Mouse (Mus musculus) hindbrain, embryonic 10.5 days (tissue): Measurements from ENCODE around the gene Nop2. TPM values are rescaled to one million over a fixed set of nuclear protein-coding genes. Genes with fewer than 3 reads are reported as not detected.

Source experiments
- DNase-seq: peaks from one replicate; pipeline ENCODE4 v3.0.0-alpha.2; 2017; ENCODE audit warnings: low spot score
- H3K27ac ChIP-seq: fragments of 300-500 bp; sonication (generic); 2 replicates; pipeline ENCODE4 v1.5.1; 2016; ENCODE audit warnings: mild to moderate bottlenecking, moderate library complexity
- H3K27me3 ChIP-seq: fragments of 300-500 bp; sonication (generic); 2 replicates; pipeline ENCODE4 v1.6.1; 2016; ENCODE audit warnings: mild to moderate bottlenecking; ENCODE audit not compliant: poor library complexity, insufficient read depth, severe bottlenecking
- H3K36me3 ChIP-seq: fragments of 300-500 bp; sonication (generic); 2 replicates; pipeline ENCODE4 v1.6.1; 2016; ENCODE audit warnings: mild to moderate bottlenecking, moderate library complexity
- H3K4me1 ChIP-seq: fragments of 300-500 bp; sonication (generic); replicated peaks from 2 replicates; pipeline ENCODE4 v1.6.1; 2016; ENCODE audit warnings: mild to moderate bottlenecking
- H3K4me3 ChIP-seq: fragments of 300-500 bp; sonication (generic); 2 replicates; pipeline ENCODE4 v1.5.1; 2016; ENCODE audit warnings: mild to moderate bottlenecking, moderate library complexity
- H3K9me3 ChIP-seq: fragments of 300-500 bp; sonication (generic); 2 replicates; pipeline ENCODE4 v1.6.1; 2016; ENCODE audit warnings: mild to moderate bottlenecking, moderate library complexity
- WGBS: fragments of 180-500 bp; shearing (Covaris S2); methylation state at CpG from one replicate; pipeline ENCODE4 v1.1.7; 2016; 5-methylcytosine and 5-hydroxymethylcytosine counted together
- polyA plus RNA-seq: library from polyadenylated mRNA; unstranded; fragments of >200 nt; fragmentation: Nextera tagmentation; extraction: Ambion mirVana; gene quantifications from 2 replicates; pipeline ENCODE4 v1.2.1, GENCODE M21; 2016

Gene Nop2
- polyA plus RNA-seq = 67.6 and 83.8 TPM in 2 replicates

GRCm38 (mm10) chr6:125131302-125132156 is at the start of gene Nop2:
TSS of gene Nop2 (plus strand) at chr6:125131909.
- Histone ChIP-seq H3K4me3 (peak within 1 kb of the TSS; percentile 78), H3K36me3 (peaks cover 78% of the 10 kb centered on the region), H3K4me1 (peaks cover 22% of the 10 kb centered on the region), H3K9me3 (no peaks in the 10 kb centered on the region), H3K27me3 (no peaks in the 10 kb centered on the region), H3K27ac (peak within 1 kb of the TSS; percentile 90)
- WGBS = under 1% methylated on average over 66 of the region's 66 CpGs
- DNase-seq = peak; percentile 96

DNA sequence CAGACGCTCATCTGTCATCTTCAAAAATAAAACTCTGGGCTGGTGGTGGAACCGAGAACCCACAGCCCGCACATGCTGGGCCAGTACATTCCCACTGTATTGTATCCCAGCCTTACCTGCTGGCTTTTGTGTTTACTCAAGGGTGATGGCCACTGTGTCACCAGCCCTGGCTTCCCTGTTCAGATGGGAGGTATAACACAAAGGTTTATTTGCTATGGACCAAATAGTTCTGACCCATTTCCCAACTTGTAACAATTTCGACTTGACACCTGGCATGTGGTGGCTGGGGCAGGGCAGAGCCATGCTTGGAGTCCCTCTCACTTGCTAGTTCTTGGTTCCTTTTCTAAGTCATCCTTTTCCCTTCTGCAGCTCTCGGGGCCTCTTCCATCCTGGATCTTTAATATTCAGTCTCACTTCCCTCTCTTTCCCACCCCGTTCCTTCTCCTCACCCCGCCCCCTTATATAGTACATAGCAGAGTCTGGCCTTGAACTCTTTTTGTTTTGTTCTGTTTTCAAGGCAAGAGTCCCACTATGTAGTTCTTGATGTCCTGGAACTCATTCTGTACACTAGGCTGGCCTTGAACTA is 48.8 kb upstream of the Nop2 start:
- no peak for DNase-seq
- no peaks in the 10 kb centered on the region for H3K36me3 ChIP-seq
- H3K27ac ChIP-seq = no peak overlapping the region
- no peaks in the 10 kb centered on the region for H3K9me3 ChIP-seq
- peaks cover 24% of the 10 kb centered on the region for H3K4me1 ChIP-seq
- H3K4me3 ChIP-seq = no peak overlapping the region
- 88% methylated on average over 7 of the region's 7 CpGs for WGBS
- H3K27me3 ChIP-seq = peaks cover 26% of the 10 kb centered on the region

GRCm38 (mm10) chr6:125084424-125084823 is 47.3 kb upstream of the Nop2 start:
- H3K4me1 ChIP-seq = peaks cover 40% of the 10 kb centered on the region
- H3K27me3 ChIP-seq = peaks cover 22% of the 10 kb centered on the region
- no peaks in the 10 kb centered on the region for H3K36me3 ChIP-seq
- peak; percentile 67 for DNase-seq
- WGBS = 6% methylated on average over 4 of the region's 4 CpGs
- H3K4me3 ChIP-seq = no peak overlapping the region
- H3K27ac ChIP-seq = peak overlapping the region; percentile 73; the same call in 1 of the 2 replicates
- no peaks in the 10 kb centered on the region for H3K9me3 ChIP-seq

- Histone ChIP-seq H3K36me3 (no peaks in the 10 kb centered on the region), H3K9me3 (no peaks in the 10 kb centered on the region), H3K4me3 (no peak overlapping the region), H3K27me3 (no peaks in the 10 kb centered on the region; the same call in 1 of the 2 replicates), H3K4me1 (peaks cover 48% of the 10 kb centered on the region), H3K27ac (peak overlapping the region; percentile 95)
- WGBS = 72% methylated on average over 3 of the region's 3 CpGs
- no peak for DNase-seq
These were observed 43.8 kb upstream of the Nop2 start for GRCm38 (mm10) chr6:125087937-125088336.

DNA sequence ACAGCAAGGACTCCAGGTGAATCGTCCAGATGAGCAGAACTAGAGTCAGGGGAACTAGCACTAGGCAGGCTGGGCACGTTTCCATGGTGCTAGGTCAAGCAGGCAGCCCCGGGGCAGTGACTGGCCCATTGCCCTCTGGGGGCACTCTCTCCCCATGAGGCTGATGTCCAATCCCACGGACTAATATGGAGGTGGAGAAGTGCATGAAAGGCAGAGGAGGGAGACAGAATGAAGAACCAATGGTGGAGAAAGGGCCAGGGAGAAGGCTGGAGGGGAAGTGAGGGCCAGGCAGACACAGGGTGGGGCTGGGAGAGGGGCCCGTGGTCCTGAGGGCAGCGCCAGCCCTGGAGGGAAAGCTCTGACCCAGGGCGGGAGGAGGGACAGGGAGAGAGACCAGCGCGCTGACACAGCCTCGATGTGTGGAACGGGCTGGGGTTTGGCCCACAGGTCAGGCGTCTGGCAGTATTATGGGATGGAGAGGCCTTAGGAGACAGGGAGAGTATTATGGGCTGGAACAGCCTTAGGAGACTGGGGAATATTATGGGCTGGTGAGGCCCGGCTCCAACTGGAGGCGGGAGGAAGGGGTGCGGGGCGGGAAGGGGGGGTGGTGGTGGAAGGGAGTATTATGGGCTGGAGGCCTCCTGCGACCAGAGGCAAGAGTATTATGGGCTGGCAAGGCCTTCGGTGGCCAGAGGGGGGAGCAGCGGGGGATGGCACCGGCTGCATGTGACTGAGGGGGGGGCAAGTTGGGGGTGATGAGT is 43.0 kb upstream of the Nop2 start:
- 1% methylated on average over 20 of the region's 20 CpGs for WGBS
- no peaks in the 10 kb centered on the region for H3K36me3 ChIP-seq
- H3K27ac ChIP-seq = peak overlapping the region; percentile 95
- H3K9me3 ChIP-seq = no peaks in the 10 kb centered on the region
- peak overlapping the region; percentile 48 for H3K4me3 ChIP-seq
- H3K27me3 ChIP-seq = no peaks in the 10 kb centered on the region
- peak; percentile 93 for DNase-seq
- H3K4me1 ChIP-seq = peaks cover 42% of the 10 kb centered on the region

DNA sequence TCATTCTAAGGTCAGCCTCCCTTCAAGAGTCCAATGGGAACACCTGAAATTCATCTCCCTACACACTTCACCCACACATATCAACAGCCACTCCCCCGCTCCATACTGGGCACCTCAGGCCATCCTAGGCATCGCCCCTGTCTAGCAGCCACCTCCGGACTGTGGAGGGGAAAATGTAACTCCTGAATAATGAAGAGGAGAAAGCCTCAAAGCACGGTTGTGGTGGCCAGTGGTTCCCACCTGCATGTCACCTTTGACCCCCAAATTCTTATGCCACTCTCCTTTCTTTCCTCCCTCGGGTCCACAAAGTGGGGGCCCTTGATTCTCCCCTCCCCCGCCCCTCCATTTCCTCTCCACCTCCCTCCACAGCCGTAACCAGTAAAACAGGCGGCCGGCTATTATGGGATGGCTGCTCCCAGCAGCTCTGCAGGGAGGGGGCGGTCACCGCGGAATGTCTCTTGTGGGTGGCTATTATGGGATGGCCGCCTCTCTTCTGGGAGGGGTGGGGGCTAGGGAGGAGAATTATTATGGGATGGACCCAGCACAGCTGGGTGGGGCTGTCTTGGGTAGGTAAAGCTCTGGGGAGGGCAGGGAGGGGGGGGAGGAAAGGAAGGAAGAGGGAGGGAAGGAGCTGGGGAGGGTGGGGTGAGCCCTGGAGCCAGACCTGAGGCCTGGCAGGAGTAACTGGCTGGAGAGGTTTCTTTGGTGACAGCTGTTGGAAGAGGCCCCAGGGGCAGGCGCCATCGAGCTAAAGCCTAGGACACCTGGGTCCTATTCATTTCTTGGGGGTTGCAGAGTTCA is 42.0 kb upstream of the Nop2 start:
- peak; percentile 73 for DNase-seq
- H3K9me3 ChIP-seq = no peaks in the 10 kb centered on the region
- H3K4me1 ChIP-seq = peaks cover 34% of the 10 kb centered on the region
- peak overlapping the region; percentile 95 for H3K27ac ChIP-seq
- H3K4me3 ChIP-seq = peak overlapping the region; percentile 48
- 4% methylated on average over 15 of the region's 15 CpGs for WGBS
- no peaks in the 10 kb centered on the region for H3K27me3 ChIP-seq
- H3K36me3 ChIP-seq = no peaks in the 10 kb centered on the region

DNA sequence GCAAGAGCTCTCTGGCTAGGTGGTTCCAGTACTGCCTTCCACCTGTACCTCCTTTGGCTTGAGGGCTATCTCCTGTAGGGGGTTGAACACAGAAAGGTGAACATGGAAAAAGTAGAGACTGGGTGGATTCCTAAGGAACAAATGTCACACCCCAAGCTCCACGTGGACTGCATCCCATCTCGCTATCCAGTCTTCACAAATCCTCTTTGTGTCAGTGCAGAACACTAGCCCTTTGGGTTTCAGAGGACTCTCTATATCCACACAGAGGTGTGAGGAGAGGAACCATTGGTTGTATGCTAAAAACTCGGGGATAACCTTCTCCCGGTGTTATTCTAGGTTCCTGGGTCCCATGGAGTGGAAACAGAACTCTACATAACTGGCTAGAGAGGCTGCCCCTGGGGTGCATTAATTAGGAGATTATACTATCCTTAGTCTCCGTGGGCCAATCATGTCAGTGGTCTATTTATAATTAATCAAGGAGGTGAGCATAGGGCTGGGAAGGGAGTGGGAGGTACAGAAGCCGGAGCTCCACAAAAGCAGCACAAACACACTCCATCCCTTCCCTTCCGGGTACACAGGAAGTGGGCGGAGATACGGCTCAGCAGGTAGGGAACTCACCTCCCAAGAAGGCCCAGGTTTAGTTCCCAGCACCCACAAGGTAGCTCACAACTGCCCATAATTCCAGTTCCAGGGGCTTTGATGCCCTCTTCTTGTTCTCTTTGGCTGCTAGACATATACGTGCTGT is 41.2 kb upstream of the Nop2 start:
- WGBS = 61% methylated on average over 10 of the region's 10 CpGs

DNA sequence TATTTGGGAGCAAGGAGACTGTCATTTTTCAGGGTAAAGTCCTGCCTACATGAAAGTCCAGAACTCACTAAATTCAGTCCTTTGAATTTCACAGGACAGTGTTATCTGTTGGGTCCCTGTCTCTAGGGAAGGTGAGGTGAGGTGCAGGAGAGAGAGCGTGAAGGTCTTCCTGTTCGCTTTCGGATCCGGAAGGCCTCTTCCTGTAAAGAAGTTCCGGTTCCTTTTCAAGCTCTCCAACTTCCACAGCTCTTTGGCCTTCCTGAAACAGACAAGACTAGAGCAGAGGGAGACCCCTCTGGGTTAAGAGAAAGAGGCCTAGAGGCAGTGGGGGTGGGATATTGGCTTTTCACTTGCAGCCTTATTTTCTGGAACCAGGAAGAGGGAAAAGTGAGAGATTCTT is 39.3 kb upstream of the Nop2 start:
- Histone ChIP-seq H3K27ac (peak overlapping the region; percentile 40; the same call in 1 of the 2 replicates), H3K4me1 (peaks cover 57% of the 10 kb centered on the region), H3K36me3 (peaks cover 3% of the 10 kb centered on the region; the same call in 1 of the 2 replicates), H3K9me3 (no peaks in the 10 kb centered on the region), H3K4me3 (no peak overlapping the region), H3K27me3 (no peaks in the 10 kb centered on the region)
- no peak for DNase-seq
- 91% methylated on average over 5 of the region's 5 CpGs for whole genome bisulfite sequencing

More for the DNA sequence above, 41.2 kb upstream of the Nop2 start:
- H3K27ac ChIP-seq = peak overlapping the region; percentile 95
- peak overlapping the region; percentile 48 for H3K4me3 ChIP-seq
- H3K27me3 ChIP-seq = no peaks in the 10 kb centered on the region
- H3K4me1 ChIP-seq = peaks cover 39% of the 10 kb centered on the region
- H3K9me3 ChIP-seq = no peaks in the 10 kb centered on the region
- no peak for DNase-seq
- H3K36me3 ChIP-seq = no peaks in the 10 kb centered on the region

- peaks cover 62% of the 10 kb centered on the region for H3K4me1 ChIP-seq
- H3K27ac ChIP-seq = peak overlapping the region; percentile 75
- WGBS = 75% methylated on average over 3 of the region's 3 CpGs
These were observed 36.9 kb upstream of the Nop2 start for GRCm38 (mm10) chr6:125094843-125095242.

DNA sequence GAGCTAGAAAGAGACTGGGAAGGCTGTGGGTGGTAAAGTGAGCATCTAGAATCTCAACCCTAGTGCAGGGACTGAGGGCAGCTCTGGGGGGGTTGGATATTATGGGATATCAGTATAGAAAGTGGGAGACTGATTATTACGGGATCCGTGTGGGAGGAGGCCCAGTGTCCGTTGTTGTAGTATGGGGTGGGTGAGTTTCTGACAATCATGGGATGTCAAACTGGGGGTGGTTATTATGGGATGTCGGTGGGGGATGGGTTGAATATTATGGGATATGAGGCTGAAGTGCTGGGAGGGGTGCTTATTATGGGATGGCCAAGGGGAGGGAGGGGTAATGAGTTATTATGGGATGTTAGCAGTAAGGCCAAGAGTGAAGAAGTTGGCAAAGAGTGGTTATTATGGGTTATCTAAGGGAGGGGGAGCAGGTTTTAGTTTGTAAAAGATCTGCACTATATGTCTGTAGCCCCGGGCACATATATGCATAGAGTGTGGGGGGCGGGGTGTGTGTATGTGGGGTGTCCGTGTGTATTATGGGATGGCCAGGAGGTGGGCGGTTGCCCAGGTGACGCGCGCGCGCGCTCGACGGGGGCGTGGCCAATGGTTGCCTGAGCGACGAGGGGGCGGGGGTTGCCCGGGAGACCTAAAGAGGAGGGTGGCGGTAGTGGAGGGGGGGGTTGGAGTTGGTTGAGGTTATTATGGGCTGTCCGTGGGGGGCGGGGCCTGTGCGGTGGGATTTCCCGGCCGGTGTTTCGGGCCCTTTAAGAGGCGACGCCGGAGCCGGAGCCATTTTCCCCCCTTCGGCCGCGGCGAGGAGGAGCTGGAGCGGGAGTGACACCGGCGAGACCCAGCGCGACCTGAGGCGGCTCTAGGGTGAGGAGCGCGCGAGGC is 36.1 kb upstream of the Nop2 start, which contains the start of gene Chd4:
Chd4 (plus strand) TSS at position 591 of the 888 bp plus-strand sequence.
- H3K4me3 ChIP-seq = peak within 1 kb of the TSS; percentile 100
- H3K4me1 ChIP-seq = peaks cover 62% of the 10 kb centered on the region
- peak within 1 kb of the TSS; percentile 98 for H3K27ac ChIP-seq
- peaks cover 34% of the 10 kb centered on the region for H3K36me3 ChIP-seq
- H3K27me3 ChIP-seq = no peaks in the 10 kb centered on the region
- no peaks in the 10 kb centered on the region for H3K9me3 ChIP-seq
- 3% methylated on average over 45 of the region's 45 CpGs for WGBS
- DNase-seq = peak; percentile 94

More at GRCm38 (mm10) chr6:125094843-125095242, 36.9 kb upstream of the Nop2 start:
- H3K9me3 ChIP-seq = no peaks in the 10 kb centered on the region
- no peaks in the 10 kb centered on the region for H3K27me3 ChIP-seq
- DNase-seq = no peak
- peak overlapping the region; percentile 100; the same call in 1 of the 2 replicates for H3K4me3 ChIP-seq
- peaks cover 26% of the 10 kb centered on the region for H3K36me3 ChIP-seq

DNA sequence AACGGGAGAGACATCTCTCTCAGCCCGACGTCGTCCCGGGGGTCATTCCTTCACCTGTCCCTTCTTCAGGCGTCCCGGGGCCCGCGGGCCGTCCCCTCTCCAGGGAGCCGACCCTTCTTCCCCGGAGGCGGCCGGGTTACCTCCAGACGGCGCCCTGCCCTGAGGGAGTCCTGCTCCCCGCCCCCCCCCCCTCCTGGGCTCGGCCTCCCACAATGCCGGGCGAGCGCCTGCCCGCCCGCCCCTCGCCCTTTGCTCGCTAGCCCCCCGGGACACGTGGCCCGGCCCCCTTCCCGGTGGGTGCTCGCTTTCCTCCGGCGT is 35.5 kb upstream of the Nop2 start:
- Histone ChIP-seq H3K4me3 (peak overlapping the region; percentile 100), H3K27ac (peak overlapping the region; percentile 98), H3K9me3 (no peaks in the 10 kb centered on the region), H3K4me1 (peaks cover 60% of the 10 kb centered on the region), H3K36me3 (peaks cover 40% of the 10 kb centered on the region), H3K27me3 (no peaks in the 10 kb centered on the region)
- DNase-seq = no peak
- WGBS = under 1% methylated on average over 31 of the region's 32 CpGs
